Mouse (Mus musculus): ENCODE measurements at regions not wholly inside any gene's neighbourhood (a gene's known extent, or its start where the extent isn't known, plus 50 kb on each side); places are given as distances from the start of the nearest gene placed in this dataset.

GRCm38 (mm10) chr14:46536002-46536762 lies 145.7 kb upstream of the Bmp4 start:
- no peaks in the 10 kb centered on the region for H3K4me1 ChIP-seq (replicated peaks)
- ATAC-seq (ENCODE audit: low FRiP score, low read depth) = no peak
- WGBS = 92% methylated on average over 10 of the region's 10 CpGs

GRCm38 (mm10) chr14:46532697-46533096 lies 142.2 kb upstream of the Bmp4 start:
- Histone ChIP-seq H3K9me3 (no peaks in the 10 kb centered on the region), H3K4me2 (no peak overlapping the region), H3K36me3 (no peaks in the 10 kb centered on the region), H3K9ac (no peak overlapping the region), H3K4me3 (no peak overlapping the region), H3K27me3 (no peaks in the 10 kb centered on the region), H3K4me1 (replicated peaks) (no peaks in the 10 kb centered on the region), H3K27ac (replicated peaks) (no peak overlapping the region)
- ATAC-seq (ENCODE audit: low FRiP score, low read depth) = no peak
- 65% methylated on average over 1 of the region's 1 CpGs for WGBS

More at GRCm38 (mm10) chr14:46536002-46536762, 145.7 kb upstream of the Bmp4 start:
- H3K36me3 ChIP-seq = no peaks in the 10 kb centered on the region
- H3K4me2 ChIP-seq = no peak overlapping the region
- no peaks in the 10 kb centered on the region for H3K27me3 ChIP-seq
- no peaks in the 10 kb centered on the region for H3K9me3 ChIP-seq
- H3K27ac ChIP-seq (replicated peaks) = no peak overlapping the region
- H3K4me3 ChIP-seq = no peak overlapping the region
- no peak overlapping the region for H3K9ac ChIP-seq

GRCm38 (mm10) chr14:46530452-46530851 lies 140.0 kb upstream of the Bmp4 start:
- Histone ChIP-seq H3K4me1 (replicated peaks) (no peaks in the 10 kb centered on the region), H3K4me3 (no peak overlapping the region), H3K9ac (no peak overlapping the region), H3K27me3 (no peaks in the 10 kb centered on the region), H3K36me3 (no peaks in the 10 kb centered on the region), H3K27ac (replicated peaks) (no peak overlapping the region), H3K4me2 (no peak overlapping the region), H3K9me3 (no peaks in the 10 kb centered on the region)
- no peak for ATAC-seq (ENCODE audit: low FRiP score, low read depth)
- WGBS = 87% methylated on average over 6 of the region's 6 CpGs

- H3K4me3 ChIP-seq = no peak overlapping the region
- no peak overlapping the region for H3K27ac ChIP-seq (replicated peaks)
- ATAC-seq (ENCODE audit: low FRiP score, low read depth) = no peak
- no peaks in the 10 kb centered on the region for H3K36me3 ChIP-seq
- H3K27me3 ChIP-seq = no peaks in the 10 kb centered on the region
- 91% methylated on average over 5 of the region's 5 CpGs for whole genome bisulfite sequencing
- H3K9me3 ChIP-seq = no peaks in the 10 kb centered on the region
- H3K9ac ChIP-seq = no peak overlapping the region
- no peaks in the 10 kb centered on the region for H3K4me1 ChIP-seq (replicated peaks)
- no peak overlapping the region for H3K4me2 ChIP-seq
These were observed 138.7 kb upstream of the Bmp4 start for GRCm38 (mm10) chr14:46529086-46529715.

- no peaks in the 10 kb centered on the region for H3K9me3 ChIP-seq
These were observed 126.8 kb upstream of the Bmp4 start for GRCm38 (mm10) chr14:46517258-46517657.

GRCm38 (mm10) chr14:46516285-46516684 lies 125.8 kb upstream of the Bmp4 start:
- Histone ChIP-seq H3K4me1 (replicated peaks) (no peaks in the 10 kb centered on the region), H3K27ac (replicated peaks) (no peak overlapping the region), H3K9ac (no peak overlapping the region), H3K9me3 (no peaks in the 10 kb centered on the region), H3K4me2 (no peak overlapping the region), H3K4me3 (no peak overlapping the region), H3K36me3 (no peaks in the 10 kb centered on the region), H3K27me3 (no peaks in the 10 kb centered on the region)
- ATAC-seq (ENCODE audit: low FRiP score, low read depth) = no peak
- 89% methylated on average over 3 of the region's 3 CpGs for WGBS

More at GRCm38 (mm10) chr14:46517258-46517657, 126.8 kb upstream of the Bmp4 start:
- Histone ChIP-seq H3K4me1 (replicated peaks) (no peaks in the 10 kb centered on the region), H3K4me3 (no peak overlapping the region), H3K36me3 (no peaks in the 10 kb centered on the region), H3K9ac (no peak overlapping the region), H3K4me2 (no peak overlapping the region), H3K27me3 (no peaks in the 10 kb centered on the region), H3K27ac (replicated peaks) (no peak overlapping the region)
- WGBS = 75% methylated on average over 4 of the region's 4 CpGs
- no peak for ATAC-seq (ENCODE audit: low FRiP score, low read depth)

- Histone ChIP-seq H3K27me3 (no peaks in the 10 kb centered on the region), H3K27ac (replicated peaks) (no peak overlapping the region), H3K4me1 (replicated peaks) (no peaks in the 10 kb centered on the region), H3K4me2 (no peak overlapping the region), H3K9me3 (no peaks in the 10 kb centered on the region), H3K4me3 (no peak overlapping the region), H3K36me3 (no peaks in the 10 kb centered on the region), H3K9ac (no peak overlapping the region)
- 86% methylated on average over 4 of the region's 4 CpGs for WGBS
- no peak for ATAC-seq (ENCODE audit: low FRiP score, low read depth)
These were observed 123.9 kb upstream of the Bmp4 start for GRCm38 (mm10) chr14:46514262-46514932.

- no peak overlapping the region for H3K4me3 ChIP-seq
- H3K27me3 ChIP-seq = no peaks in the 10 kb centered on the region
- ATAC-seq (ENCODE audit: low FRiP score, low read depth) = no peak
- H3K4me2 ChIP-seq = no peak overlapping the region
- H3K9ac ChIP-seq = no peak overlapping the region
- H3K27ac ChIP-seq (replicated peaks) = no peak overlapping the region
- H3K9me3 ChIP-seq = no peaks in the 10 kb centered on the region
- WGBS = 88% methylated on average over 1 of the region's 1 CpGs
- no peaks in the 10 kb centered on the region for H3K36me3 ChIP-seq
- no peaks in the 10 kb centered on the region for H3K4me1 ChIP-seq (replicated peaks)
These were observed 121.6 kb upstream of the Bmp4 start for GRCm38 (mm10) chr14:46512118-46512517.

GRCm38 (mm10) chr14:46508871-46509270 lies 118.4 kb upstream of the Bmp4 start:
- Histone ChIP-seq H3K4me2 (no peak overlapping the region), H3K9ac (no peak overlapping the region), H3K4me3 (no peak overlapping the region), H3K27me3 (no peaks in the 10 kb centered on the region), H3K36me3 (no peaks in the 10 kb centered on the region), H3K4me1 (replicated peaks) (no peaks in the 10 kb centered on the region), H3K27ac (replicated peaks) (no peak overlapping the region), H3K9me3 (no peaks in the 10 kb centered on the region)
- 80% methylated on average over 5 of the region's 5 CpGs for WGBS
- no peak for ATAC-seq (ENCODE audit: low FRiP score, low read depth)

- Histone ChIP-seq H3K27ac (replicated peaks) (no peak overlapping the region), H3K4me3 (no peak overlapping the region)
- 83% methylated on average over 3 of the region's 3 CpGs for WGBS
These were observed 114.8 kb upstream of the Bmp4 start for GRCm38 (mm10) chr14:46505266-46505665.

GRCm38 (mm10) chr14:46491601-46492000 lies 101.1 kb upstream of the Bmp4 start:
- Histone ChIP-seq H3K27me3 (no peaks in the 10 kb centered on the region), H3K36me3 (no peaks in the 10 kb centered on the region), H3K4me1 (replicated peaks) (no peaks in the 10 kb centered on the region), H3K4me3 (no peak overlapping the region), H3K9me3 (no peaks in the 10 kb centered on the region), H3K9ac (no peak overlapping the region), H3K4me2 (no peak overlapping the region), H3K27ac (replicated peaks) (no peak overlapping the region)
- 72% methylated on average over 9 of the region's 9 CpGs for WGBS
- ATAC-seq (ENCODE audit: low FRiP score, low read depth) = no peak

More at GRCm38 (mm10) chr14:46505266-46505665, 114.8 kb upstream of the Bmp4 start:
- H3K27me3 ChIP-seq = no peaks in the 10 kb centered on the region
- no peak overlapping the region for H3K4me2 ChIP-seq
- H3K9me3 ChIP-seq = no peaks in the 10 kb centered on the region
- no peaks in the 10 kb centered on the region for H3K4me1 ChIP-seq (replicated peaks)
- no peak for ATAC-seq (ENCODE audit: low FRiP score, low read depth)
- no peaks in the 10 kb centered on the region for H3K36me3 ChIP-seq
- no peak overlapping the region for H3K9ac ChIP-seq

GRCm38 (mm10) chr14:46491182-46491581 lies 100.7 kb upstream of the Bmp4 start:
- H3K4me1 ChIP-seq (replicated peaks) = no peaks in the 10 kb centered on the region
- no peaks in the 10 kb centered on the region for H3K27me3 ChIP-seq
- no peak overlapping the region for H3K4me2 ChIP-seq
- 96% methylated on average over 2 of the region's 2 CpGs for WGBS
- no peak for ATAC-seq (ENCODE audit: low FRiP score, low read depth)
- no peaks in the 10 kb centered on the region for H3K36me3 ChIP-seq
- no peak overlapping the region for H3K4me3 ChIP-seq
- H3K27ac ChIP-seq (replicated peaks) = no peak overlapping the region
- no peaks in the 10 kb centered on the region for H3K9me3 ChIP-seq
- H3K9ac ChIP-seq = no peak overlapping the region
